Mouse (Mus musculus): ENCODE measurements around the gene Gm28048. TPM values are rescaled to one million over a fixed set of nuclear protein-coding genes. Genes with fewer than 3 reads are reported as not detected.
A peak's percentile ranks its signal among the peaks of the same experiment; 100 is the strongest.

Gm28048 gene
- total and polyA plus RNA-seq, 2 experiments from 2014 or later: 0.81 to 4.2 TPM

- no peaks in the 10 kb centered on the region for H3K9me3 ChIP-seq (ENCODE audit: low read length)
- WGBS: 72% methylated on average over 3 of the region's 3 CpGs
- no peak for ATAC-seq
- H3K27me3 ChIP-seq (ENCODE audit: insufficient read depth, low read length): no peaks in the 10 kb centered on the region
- no peak overlapping the region for H3K4me3 ChIP-seq (ENCODE audit: low read depth, low read length)
- no peak overlapping the region for H3K27ac ChIP-seq (ENCODE audit: low read depth, low read length)
- no peaks in the 10 kb centered on the region for H3K4me1 ChIP-seq (ENCODE audit: insufficient read depth)
- DNase-seq: no peak
- H3K36me3 ChIP-seq (ENCODE audit: insufficient read depth): no peaks in the 10 kb centered on the region
- TF ChIP-seq CTCF (IDR thresholded peaks at IDR 0.05; ENCODE audit: low read depth): no peak
- no peak overlapping the region for H3K9ac ChIP-seq
- H3K4me2 ChIP-seq (ENCODE audit: low read depth): no peak overlapping the region
These were observed 101.3 kb downstream of the Gm28048 start for GRCm38 (mm10) chr11:22880383-22881172.

- Histone ChIP-seq H3K27me3 (ENCODE audit: insufficient read depth, low read length) (no peaks in the 10 kb centered on the region), H3K4me3 (ENCODE audit: low read depth, low read length) (no peak overlapping the region), H3K9ac (no peak overlapping the region), H3K36me3 (ENCODE audit: insufficient read depth) (no peaks in the 10 kb centered on the region), H3K4me2 (ENCODE audit: low read depth) (no peak overlapping the region), H3K9me3 (ENCODE audit: low read length) (no peaks in the 10 kb centered on the region), H3K4me1 (ENCODE audit: insufficient read depth) (no peaks in the 10 kb centered on the region), H3K27ac (ENCODE audit: low read depth, low read length) (no peak overlapping the region)
- WGBS: 86% methylated on average over 4 of the region's 4 CpGs
- ATAC-seq: no peak
- no peak for TF ChIP-seq CTCF (IDR thresholded peaks at IDR 0.05; ENCODE audit: low read depth)
- no peak for DNase-seq
These were observed 102.2 kb downstream of the Gm28048 start for GRCm38 (mm10) chr11:22879645-22880044.

GRCm38 (mm10) chr11:22876680-22877330 lies 105.1 kb downstream of the Gm28048 start:
- Histone ChIP-seq H3K27ac (ENCODE audit: low read depth, low read length) (no peak overlapping the region), H3K4me3 (ENCODE audit: low read depth, low read length) (no peak overlapping the region), H3K4me2 (ENCODE audit: low read depth) (no peak overlapping the region), H3K27me3 (ENCODE audit: insufficient read depth, low read length) (no peaks in the 10 kb centered on the region), H3K9me3 (ENCODE audit: low read length) (no peaks in the 10 kb centered on the region), H3K9ac (no peak overlapping the region), H3K36me3 (ENCODE audit: insufficient read depth) (no peaks in the 10 kb centered on the region), H3K4me1 (ENCODE audit: insufficient read depth) (peaks cover 2% of the 10 kb centered on the region; the same call in 1 of the 2 replicates)
- no peak for ATAC-seq
- TF ChIP-seq CTCF (IDR thresholded peaks at IDR 0.05; ENCODE audit: low read depth): no peak
- DNase-seq: no peak
- 91% methylated on average over 3 of the region's 3 CpGs for WGBS

GRCm38 (mm10) chr11:22875279-22875678 lies 106.6 kb downstream of the Gm28048 start:
- TF ChIP-seq CTCF (IDR thresholded peaks at IDR 0.05; ENCODE audit: low read depth): no peak
- Histone ChIP-seq H3K4me3 (ENCODE audit: low read depth, low read length) (no peak overlapping the region), H3K9ac (no peak overlapping the region), H3K4me2 (ENCODE audit: low read depth) (no peak overlapping the region), H3K4me1 (ENCODE audit: insufficient read depth) (peaks cover 7% of the 10 kb centered on the region; the same call in 1 of the 2 replicates), H3K9me3 (ENCODE audit: low read length) (no peaks in the 10 kb centered on the region), H3K36me3 (ENCODE audit: insufficient read depth) (no peaks in the 10 kb centered on the region), H3K27me3 (ENCODE audit: insufficient read depth, low read length) (no peaks in the 10 kb centered on the region), H3K27ac (ENCODE audit: low read depth, low read length) (peak overlapping the region; percentile 40)
- WGBS: 50% methylated on average over 4 of the region's 4 CpGs
- peak; percentile 90 for ATAC-seq
- peak; percentile 51 for DNase-seq

GRCm38 (mm10) chr11:22874747-22875146 lies 107.1 kb downstream of the Gm28048 start:
- Histone ChIP-seq H3K4me1 (ENCODE audit: insufficient read depth) (peaks cover 7% of the 10 kb centered on the region; the same call in 1 of the 2 replicates), H3K27ac (ENCODE audit: low read depth, low read length) (peak overlapping the region; percentile 40), H3K4me3 (ENCODE audit: low read depth, low read length) (no peak overlapping the region), H3K4me2 (ENCODE audit: low read depth) (no peak overlapping the region), H3K36me3 (ENCODE audit: insufficient read depth) (no peaks in the 10 kb centered on the region), H3K9ac (no peak overlapping the region), H3K27me3 (ENCODE audit: insufficient read depth, low read length) (no peaks in the 10 kb centered on the region), H3K9me3 (ENCODE audit: low read length) (no peaks in the 10 kb centered on the region)
- DNase-seq (no peak), ATAC-seq (peak; percentile 50)
- WGBS: 41% methylated on average over 6 of the region's 6 CpGs
- no peak for TF ChIP-seq CTCF (IDR thresholded peaks at IDR 0.05; ENCODE audit: low read depth)

GRCm38 (mm10) chr11:22873383-22873782 lies 108.5 kb downstream of the Gm28048 start:
- no peaks in the 10 kb centered on the region for H3K36me3 ChIP-seq (ENCODE audit: insufficient read depth)
- H3K9me3 ChIP-seq (ENCODE audit: low read length): no peaks in the 10 kb centered on the region
- ATAC-seq (no peak), DNase-seq (no peak)
- no peak overlapping the region for H3K9ac ChIP-seq
- no peaks in the 10 kb centered on the region for H3K27me3 ChIP-seq (ENCODE audit: insufficient read depth, low read length)
- H3K4me1 ChIP-seq (ENCODE audit: insufficient read depth): peaks cover 7% of the 10 kb centered on the region; the same call in 1 of the 2 replicates
- WGBS: 47% methylated on average over 4 of the region's 4 CpGs
- H3K4me3 ChIP-seq (ENCODE audit: low read depth, low read length): no peak overlapping the region
- no peak for TF ChIP-seq CTCF (IDR thresholded peaks at IDR 0.05; ENCODE audit: low read depth)
- no peak overlapping the region for H3K27ac ChIP-seq (ENCODE audit: low read depth, low read length)
- no peak overlapping the region for H3K4me2 ChIP-seq (ENCODE audit: low read depth)

- no peaks in the 10 kb centered on the region for H3K27me3 ChIP-seq (ENCODE audit: insufficient read depth, low read length)
- no peak overlapping the region for H3K27ac ChIP-seq (ENCODE audit: low read depth, low read length)
- TF ChIP-seq CTCF (IDR thresholded peaks at IDR 0.05; ENCODE audit: low read depth): no peak
- WGBS: 51% methylated on average over 4 of the region's 4 CpGs
- ATAC-seq (no peak), DNase-seq (no peak)
- H3K4me3 ChIP-seq (ENCODE audit: low read depth, low read length): no peak overlapping the region
- H3K36me3 ChIP-seq (ENCODE audit: insufficient read depth): no peaks in the 10 kb centered on the region
- peaks cover 7% of the 10 kb centered on the region; the same call in 1 of the 2 replicates for H3K4me1 ChIP-seq (ENCODE audit: insufficient read depth)
- no peaks in the 10 kb centered on the region for H3K9me3 ChIP-seq (ENCODE audit: low read length)
- H3K4me2 ChIP-seq (ENCODE audit: low read depth): no peak overlapping the region
- no peak overlapping the region for H3K9ac ChIP-seq
These were observed 109.6 kb downstream of the Gm28048 start for GRCm38 (mm10) chr11:22872307-22872680.

Data from forebrain, postnatal 0 days (tissue).